Mouse (Mus musculus) liver, embryonic 14.5 days (tissue): ENCODE results near the gene Shroom3. TPM values are rescaled to one million over a fixed set of nuclear protein-coding genes. Genes with fewer than 3 reads are reported as not detected.

Experiments
- ATAC-seq: fragments of 200-750 bp; cut with Nextera tagmentation; 2 replicates; pipeline ENCODE4 v1.8.0; 2017; ENCODE audit warnings: moderate number of reproducible peaks, mild to moderate bottlenecking, moderate library complexity; ENCODE audit not compliant: insufficient read depth
- DNase-seq, 3 experiments: peaks; one replicate each; pipeline ENCODE4 v3.0.0-alpha.2; 2012 to 2013; ENCODE audit warnings: low read depth in 3 of 3, low spot score in 3 of 3
- H3K27ac ChIP-seq: fragments of 300-500 bp; sonication (generic); 2 replicates; pipeline ENCODE4 v1.5.1; 2014; ENCODE audit warnings: moderate library complexity, mild to moderate bottlenecking, control low read depth, inconsistent platforms
- H3K27me3 ChIP-seq: fragments of 300-500 bp; sonication (generic); 2 replicates; pipeline ENCODE4 v1.6.1; 2014; ENCODE audit warnings: mild to moderate bottlenecking, low read length, moderate library complexity; ENCODE audit not compliant: control insufficient read depth, insufficient read depth
- H3K36me3 ChIP-seq: fragments of 300-500 bp; sonication (generic); replicated peaks from 2 replicates; pipeline ENCODE4 v1.6.1; 2014; ENCODE audit warnings: low read depth; ENCODE audit not compliant: control insufficient read depth, insufficient read depth
- H3K4me1 ChIP-seq, 2 experiments: fragments of 200-500 bp in 1 of 2; fragments of 300-500 bp in 1 of 2; sonication (generic) in 1 of 2; replicated peaks; 2 replicates each; pipeline ENCODE4 v1.6.1; 2012 to 2014; ENCODE audit warnings: antibody characterized with exemption in 1 of 2, inconsistent platforms in 1 of 2, low read length in 1 of 2; ENCODE audit not compliant: control insufficient read depth in 2 of 2, insufficient read depth in 2 of 2
- H3K4me2 ChIP-seq: fragments of 300-500 bp; sonication (generic); 2 replicates; pipeline ENCODE4 v1.6.1; 2014; ENCODE audit warnings: low read depth, mild to moderate bottlenecking, control low read depth, moderate library complexity
- H3K4me3 ChIP-seq, 2 experiments: fragments of 200-500 bp in 1 of 2; fragments of 300-500 bp in 1 of 2; sonication (generic) in 1 of 2; 2 replicates each; pipeline ENCODE4 v1.5.1; 2012 to 2014; ENCODE audit warnings: low read depth in 2 of 2, low read length in 2 of 2, mild to moderate bottlenecking in 2 of 2, control low read depth in 1 of 2, inconsistent platforms in 1 of 2, moderate library complexity in 1 of 2; ENCODE audit not compliant: insufficient read depth in 1 of 2
- H3K9ac ChIP-seq: fragments of 300-500 bp; sonication (generic); replicated peaks from 2 replicates; pipeline ENCODE4 v1.6.1; 2014; ENCODE audit warnings: mild to moderate bottlenecking, control low read depth, moderate library complexity
- H3K9me3 ChIP-seq: fragments of 300-500 bp; sonication (generic); 2 replicates; pipeline ENCODE4 v1.6.1; 2016; ENCODE audit warnings: low read length, mixed read lengths; ENCODE audit not compliant: control insufficient read depth
- CTCF ChIP-seq: IDR thresholded peaks from 2 replicates; pipeline ENCODE4 v1.5.1; 2016; ENCODE audit warnings: antibody characterized with exemption, low read depth, control low read depth
- EP300 ChIP-seq: IDR thresholded peaks from 2 replicates; pipeline ENCODE4 v1.6.1; 2016; ENCODE audit warnings: antibody characterized with exemption, low read depth
- WGBS: fragments of 180-500 bp; shearing (Covaris S2); extraction: QIAGEN DNeasy Blood & Tissue Kit; methylation state at CpG from one replicate; pipeline ENCODE4 v1.1.7; 2014; ENCODE audit not compliant: insufficient replicate concordance; 5-methylcytosine and 5-hydroxymethylcytosine counted together
- polyA plus RNA-seq, 2 experiments: library from polyadenylated mRNA; depleted of rRNA in 1 of 2; stranded (reverse) in 1 of 2; unstranded in 1 of 2; fragments of >200 nt; fragmentation: Nextera tagmentation in 1 of 2; extraction: Ambion mirVana in 1 of 2; gene quantifications; 2 replicates each; pipeline versions ENCODE4 v1.2.1 to v1.2.3; 2012 to 2014

The Shroom3 gene
- polyA plus RNA-seq, 2 experiments: 0.11 to 0.30 TPM

DNA sequence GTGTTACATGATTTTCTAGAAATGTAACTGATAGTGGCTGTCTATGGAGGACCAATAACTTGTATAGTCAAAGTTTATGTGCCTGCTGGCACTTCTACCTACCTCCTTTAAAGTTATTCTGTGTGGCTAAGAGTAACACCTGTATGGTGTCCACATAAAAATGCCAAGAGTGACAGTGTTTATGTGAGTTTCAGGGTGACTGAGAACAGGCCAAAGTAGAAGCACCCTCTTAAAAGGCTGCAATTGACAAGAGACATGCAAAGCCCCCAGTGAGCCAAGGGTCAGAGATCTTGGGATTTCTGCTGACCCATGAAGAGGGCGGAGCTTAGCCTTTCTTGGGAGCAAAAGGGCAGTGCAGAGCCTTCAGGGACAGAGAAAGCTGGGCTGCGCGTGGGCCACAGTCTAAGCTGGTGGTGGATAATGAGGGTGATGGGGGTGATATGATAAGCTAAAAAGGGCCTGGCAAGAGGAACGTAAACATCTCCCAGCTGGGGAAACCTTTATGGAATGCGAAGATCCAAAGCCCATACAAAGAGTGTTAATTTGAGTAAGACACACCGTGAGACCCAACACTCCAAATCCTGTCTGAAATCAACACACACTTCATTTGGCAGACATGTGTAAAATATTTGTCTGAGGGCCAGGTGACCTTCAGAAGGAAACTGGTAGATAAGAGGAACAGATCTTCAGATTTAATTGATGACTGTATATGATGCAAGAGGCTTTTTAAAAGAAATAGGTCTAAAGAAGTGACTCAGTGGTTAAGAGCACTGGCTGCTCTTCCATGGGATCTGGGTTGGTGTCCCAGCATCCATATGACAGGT, 101.0 kb downstream of the Shroom3 start:
- WGBS: 59% methylated on average over 6 of the region's 6 CpGs
- H3K27ac ChIP-seq: no peak overlapping the region

GRCm38 (mm10) chr5:92785870-92786436, 102.7 kb downstream of the Shroom3 start:
- no peak overlapping the region for H3K4me2 ChIP-seq
- no peak overlapping the region for H3K27ac ChIP-seq
- no peaks in the 10 kb centered on the region for H3K9me3 ChIP-seq
- TF ChIP-seq CTCF (no peak), EP300 (no peak)
- ATAC-seq (no peak), DNase-seq (no peak)
- H3K4me3 ChIP-seq: no peak overlapping the region
- no peaks in the 10 kb centered on the region for H3K4me1 ChIP-seq
- no peaks in the 10 kb centered on the region for H3K27me3 ChIP-seq
- H3K9ac ChIP-seq: no peak overlapping the region
- WGBS: 68% methylated on average over 11 of the region's 11 CpGs
- no peaks in the 10 kb centered on the region for H3K36me3 ChIP-seq

More for the DNA sequence above, 101.0 kb downstream of the Shroom3 start:
- H3K4me3 ChIP-seq: no peak overlapping the region
- ATAC-seq (no peak), DNase-seq (no peak)
- TF ChIP-seq EP300 (no peak), CTCF (no peak)
- H3K9me3 ChIP-seq: no peaks in the 10 kb centered on the region
- no peak overlapping the region for H3K4me2 ChIP-seq
- H3K4me1 ChIP-seq: no peaks in the 10 kb centered on the region
- H3K9ac ChIP-seq: no peak overlapping the region
- no peaks in the 10 kb centered on the region for H3K27me3 ChIP-seq
- H3K36me3 ChIP-seq: no peaks in the 10 kb centered on the region

- no peak for TF ChIP-seq CTCF
- no peak for TF ChIP-seq EP300
- H3K9ac ChIP-seq: no peak overlapping the region
- WGBS: 66% methylated on average over 8 of the region's 8 CpGs
- H3K36me3 ChIP-seq: no peaks in the 10 kb centered on the region
- H3K4me3 ChIP-seq: no peak overlapping the region
- no peak for ATAC-seq
- H3K27me3 ChIP-seq: no peaks in the 10 kb centered on the region
- DNase-seq: no peak
- H3K4me2 ChIP-seq: no peak overlapping the region
- H3K4me1 ChIP-seq: no peaks in the 10 kb centered on the region
- no peak overlapping the region for H3K27ac ChIP-seq
- H3K9me3 ChIP-seq: no peaks in the 10 kb centered on the region
Measured at GRCm38 (mm10) chr5:92788990-92789389, 105.8 kb downstream of the Shroom3 start.

GRCm38 (mm10) chr5:92796089-92796990, 113.1 kb downstream of the Shroom3 start:
- Histone ChIP-seq H3K36me3 (no peaks in the 10 kb centered on the region), H3K27me3 (no peaks in the 10 kb centered on the region), H3K4me3 (no peak overlapping the region), H3K4me2 (no peak overlapping the region), H3K4me1 (no peaks in the 10 kb centered on the region), H3K27ac (no peak overlapping the region), H3K9me3 (no peaks in the 10 kb centered on the region), H3K9ac (no peak overlapping the region)
- TF ChIP-seq CTCF (no peak), EP300 (no peak)
- ATAC-seq (no peak), DNase-seq (no peak)
- WGBS: 48% methylated on average over 11 of the region's 11 CpGs
